Mouse (Mus musculus) bone marrow, adult 2 months (tissue): ENCODE results near the gene Dmrta2.
A peak's percentile ranks its signal among the peaks of the same experiment; 100 is the strongest.

ENCODE experiments used
- CTCF ChIP-seq: fragments of 200-500 bp; IDR thresholded peaks from 2 replicates; pipeline ENCODE4 v1.5.1; 2011; ENCODE audit warnings: low read length, control low read depth; ENCODE audit not compliant: control insufficient read depth, insufficient read depth
- POLR2A ChIP-seq: fragments of 200-500 bp; IDR thresholded peaks from 2 replicates; pipeline ENCODE4 v1.6.1; 2011; ENCODE audit warnings: low read depth, mild to moderate bottlenecking, control low read depth, low read length, borderline replicate concordance; ENCODE audit not compliant: control insufficient read depth

DNA sequence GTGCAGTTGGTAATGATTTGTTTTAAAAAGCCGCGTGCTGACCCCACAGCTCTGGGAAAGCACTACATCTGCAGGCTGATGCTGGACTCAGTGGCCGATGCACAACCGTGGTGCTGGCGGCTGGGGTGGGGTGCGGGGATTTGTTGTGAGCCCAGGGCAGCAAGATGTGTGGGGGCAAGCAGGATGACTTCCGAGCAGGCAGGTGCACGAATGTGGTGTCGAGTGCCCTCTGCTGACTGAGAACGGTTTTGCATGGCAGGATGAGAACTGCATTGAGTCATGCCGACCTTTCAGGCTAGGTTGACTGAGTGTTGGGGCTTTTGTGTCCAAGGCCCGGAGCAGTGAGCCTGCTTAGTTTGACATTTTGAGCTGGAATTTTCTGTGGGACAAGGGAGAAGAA lies 42.4 kb downstream of the Dmrta2 start:
- TF ChIP-seq CTCF (peak; percentile 85), POLR2A (no peak)
